Mouse (Mus musculus) ovary, postnatal 10 days (tissue): ENCODE data around the gene 9630041A04Rik.

Experiments used
- DNase-seq: peaks from one replicate; pipeline ENCODE4 v3.0.0; 2022; ENCODE audit warnings: low spot score

The 9630041A04Rik gene

GRCm38 (mm10) chr9:101861596-101862471 is at the start of gene 9630041A04Rik:
TSS of gene 9630041A04Rik (plus strand) at chr9:101861841.
- DNase-seq, result no peak

- no peak for DNase-seq
These were observed 37.7 kb upstream of the 9630041A04Rik start for GRCm38 (mm10) chr9:101823896-101824295.

GRCm38 (mm10) chr9:101825626-101826025 is 36.0 kb upstream of the 9630041A04Rik start:
- DNase-seq, result no peak

GRCm38 (mm10) chr9:101833619-101834018 is 28.0 kb upstream of the 9630041A04Rik start:
- no peak for DNase-seq

GRCm38 (mm10) chr9:101841101-101841500 is 20.5 kb upstream of the 9630041A04Rik start:
- DNase-seq, result no peak

GRCm38 (mm10) chr9:101843893-101844292 is 17.7 kb upstream of the 9630041A04Rik start:
- no peak for DNase-seq

GRCm38 (mm10) chr9:101845691-101846090 is 15.9 kb upstream of the 9630041A04Rik start:
- no peak for DNase-seq

- peak; percentile 18 for DNase-seq
These were observed 932 bp downstream of the 9630041A04Rik start for GRCm38 (mm10) chr9:101862481-101863065.

- no peak for DNase-seq
These were observed 1.5 kb downstream of the 9630041A04Rik start for GRCm38 (mm10) chr9:101863130-101863529.

- no peak for DNase-seq
These were observed 7.0 kb downstream of the 9630041A04Rik start for GRCm38 (mm10) chr9:101868593-101868992.

- no peak for DNase-seq
These were observed 8.4 kb downstream of the 9630041A04Rik start for GRCm38 (mm10) chr9:101870034-101870433.

- no peak for DNase-seq
These were observed 13.7 kb downstream of the 9630041A04Rik start for GRCm38 (mm10) chr9:101875306-101875705.

- DNase-seq, result no peak
These were observed 15.7 kb downstream of the 9630041A04Rik start for GRCm38 (mm10) chr9:101877109-101877987.

- no peak for DNase-seq
These were observed 21.7 kb downstream of the 9630041A04Rik start for GRCm38 (mm10) chr9:101883295-101883694.

GRCm38 (mm10) chr9:101897851-101898250 is 36.2 kb downstream of the 9630041A04Rik start:
- no peak for DNase-seq

- DNase-seq, result no peak
These were observed 41.8 kb downstream of the 9630041A04Rik start for GRCm38 (mm10) chr9:101903406-101903805.

- no peak for DNase-seq
These were observed 46.2 kb downstream of the 9630041A04Rik start for GRCm38 (mm10) chr9:101907747-101908255.

GRCm38 (mm10) chr9:101908849-101909248 is 47.2 kb downstream of the 9630041A04Rik start:
- no peak for DNase-seq

GRCm38 (mm10) chr9:101909491-101909890 is 47.9 kb downstream of the 9630041A04Rik start:
- DNase-seq, result no peak

GRCm38 (mm10) chr9:101911176-101911866 is 49.7 kb downstream of the 9630041A04Rik start:
- DNase-seq, result no peak

- no peak for DNase-seq
These were observed 53.4 kb downstream of the 9630041A04Rik start for GRCm38 (mm10) chr9:101915082-101915481.
